29 mouse cellular contexts compared by ENCODE assay signal in genomic region chr11:111820356-111820755, GRCm38 (mm10).
A peak's percentile ranks its signal among the peaks of the same experiment; 100 is the strongest.
DNase-seq lines count a peak whose midpoint lies in the region; ATAC-seq lines count a peak whose summit lies in the region.
"Had no signal": no experiment of that assay in that cellular context is flagged by ENCODE, and none has a peak within 500 bp of the region (broad histone marks: within the 10 kb centered on the region; RNA-seq: fewer than 3 reads in every experiment).

No protein-coding gene starts in this region.

- no peaks in the 10 kb centered on the region for H3K36me3 ChIP-seq in forebrain, embryonic 14.5 days (ENCODE audit: control insufficient read depth, insufficient read depth, low read length)
- H3K36me3 ChIP-seq in forebrain, embryonic 15.5 days, result no peaks in the 10 kb centered on the region
- H3K36me3 ChIP-seq: embryonic facial prominence, embryonic 10.5 days; embryonic facial prominence, embryonic 13.5 days; heart, embryonic 12.5 days; heart, embryonic 15.5 days; hindbrain, embryonic 10.5 days; hindbrain, embryonic 13.5 days had no signal

- H3K4me2 ChIP-seq in forebrain, embryonic 14.5 days (ENCODE audit: low read length), result no peak overlapping the region
- H3K4me2 ChIP-seq in forebrain, embryonic 15.5 days (replicated peaks), result no peak overlapping the region
- H3K4me2 ChIP-seq: embryonic facial prominence, embryonic 13.5 days; heart, embryonic 12.5 days; heart, embryonic 15.5 days; hindbrain, embryonic 13.5 days had no signal

- no peak overlapping the region for H3K4me3 ChIP-seq in forebrain, embryonic 14.5 days (ENCODE audit: low read depth, low read length)
- H3K4me3 ChIP-seq in forebrain, embryonic 15.5 days, result no peak overlapping the region
- H3K4me3 ChIP-seq: embryonic facial prominence, embryonic 10.5 days; embryonic facial prominence, embryonic 13.5 days; erythroblast, embryonic 14.5 days; gastrocnemius, adult 2 months; heart, embryonic 12.5 days; heart, embryonic 15.5 days; hindbrain, embryonic 10.5 days; hindbrain, embryonic 13.5 days had no signal

- no peak for ATAC-seq in forebrain, embryonic 14.5 days
- no peak for ATAC-seq in forebrain, embryonic 15.5 days (replicated peaks)
- ATAC-seq: activated CD4-positive, CD25-positive, alpha-beta regulatory T cell, adult 4 months; forebrain, embryonic 16.5 days; intestine, postnatal 0 days had no signal

- H3K27me3 ChIP-seq in forebrain, embryonic 14.5 days (replicated peaks; ENCODE audit: control insufficient read depth, insufficient read depth, low read length), result no peaks in the 10 kb centered on the region
- no peaks in the 10 kb centered on the region for H3K27me3 ChIP-seq in forebrain, embryonic 15.5 days
- H3K27me3 ChIP-seq: embryonic facial prominence, embryonic 13.5 days; heart, embryonic 12.5 days; heart, embryonic 15.5 days; hindbrain, embryonic 13.5 days had no signal

- DNase-seq in embryo, embryonic 10.5 days (ENCODE audit: low spot score), result peak; percentile 22
- DNase-seq in embryo, embryonic 10 days (ENCODE audit: low spot score), result no peak
- DNase-seq in forebrain, embryonic 14.5 days (ENCODE audit: low spot score), result peak; percentile 41
- DNase-seq in kidney, postnatal 10 days, result peak; percentile 17
- DNase-seq in kidney, postnatal 25 days, result no peak
- DNase-seq in forelimb bud, embryonic 11.5 days (ENCODE audit: low read depth, low spot score), result peak; percentile 24
- DNase-seq in adrenal gland, postnatal 4 days (ENCODE audit: low spot score in 2 of 2), result no peak
- DNase-seq: adrenal gland, adult 8-10 months; adrenal gland, postnatal 25 days; cerebellum, adult 18-20 months; cerebellum, adult 9-11 months; cerebellum, postnatal 25 days; gastrocnemius, adult 2 months; gastrocnemius, postnatal 25 days; heart, adult 18-20 months; heart, postnatal 10 days; heart, postnatal 36 days; kidney, adult 8-10 months had no signal

- 4% methylated on average over 7 of the region's 7 CpGs for WGBS in forebrain, embryonic 14.5 days
- 9% methylated on average over 7 of the region's 7 CpGs for WGBS in forebrain, embryonic 15.5 days

- H3K4me1 ChIP-seq in forebrain, embryonic 14.5 days (ENCODE audit: control insufficient read depth, insufficient read depth, low read length), result peaks cover 22% of the 10 kb centered on the region
- H3K4me1 ChIP-seq in forebrain, embryonic 15.5 days, result peaks cover 17% of the 10 kb centered on the region
- H3K4me1 ChIP-seq: heart, embryonic 15.5 days had no signal

- H3K9ac ChIP-seq in forebrain, embryonic 14.5 days (ENCODE audit: low read length), result no peak overlapping the region
- no peak overlapping the region for H3K9ac ChIP-seq in forebrain, embryonic 15.5 days (replicated peaks)
- H3K9ac ChIP-seq: embryonic facial prominence, embryonic 13.5 days; heart, embryonic 12.5 days; heart, embryonic 15.5 days; hindbrain, embryonic 13.5 days had no signal

- no peaks in the 10 kb centered on the region for H3K9me3 ChIP-seq in forebrain, embryonic 14.5 days (replicated peaks; ENCODE audit: control insufficient read depth, low read length)
- no peaks in the 10 kb centered on the region for H3K9me3 ChIP-seq in forebrain, embryonic 15.5 days
- H3K9me3 ChIP-seq: embryonic facial prominence, embryonic 10.5 days; embryonic facial prominence, embryonic 13.5 days; heart, embryonic 12.5 days; heart, embryonic 15.5 days; hindbrain, embryonic 10.5 days; hindbrain, embryonic 13.5 days had no signal

- no peak overlapping the region for H3K27ac ChIP-seq in forebrain, embryonic 14.5 days (ENCODE audit: low read depth, low read length)
- no peak overlapping the region for H3K27ac ChIP-seq in forebrain, embryonic 15.5 days (replicated peaks)
- H3K27ac ChIP-seq: embryonic facial prominence, embryonic 10.5 days; embryonic facial prominence, embryonic 13.5 days; gastrocnemius, adult 2 months; heart, embryonic 15.5 days; hindbrain, embryonic 13.5 days had no signal

Comparison
In these comparisons a context has a peak if more than half of its experiments do, and no peak if none do; other contexts are left out.
1. DNase-seq: peak in embryo, embryonic 10.5 days (single experiment), forebrain, embryonic 14.5 days (single experiment), kidney, postnatal 10 days (single experiment) and forelimb bud, embryonic 11.5 days (single experiment); none in embryo, embryonic 10 days (single experiment), kidney, postnatal 25 days (0 of 2) and adrenal gland, postnatal 4 days (0 of 2).